Mouse (Mus musculus) heart, adult 11 months (tissue): ENCODE results near the gene Gcnt1.

ENCODE experiments used
- DNase-seq: peaks from one replicate; pipeline ENCODE4 v3.0.0; 2022

Gcnt1 gene

GRCm38 (mm10) chr19:17323689-17324241 lies 48.9 kb downstream of the Gcnt1 start:
- DNase-seq: peak; percentile 24

- peak; percentile 73 for DNase-seq
Measured at GRCm38 (mm10) chr19:17323006-17323688, 49.5 kb downstream of the Gcnt1 start.

GRCm38 (mm10) chr19:17319770-17320169 lies 52.9 kb downstream of the Gcnt1 start:
- peak; percentile 76 for DNase-seq

GRCm38 (mm10) chr19:17318733-17319132 lies 53.9 kb downstream of the Gcnt1 start:
- peak; percentile 71 for DNase-seq

- DNase-seq: peak; percentile 68
Measured at GRCm38 (mm10) chr19:17316311-17317003, 56.2 kb downstream of the Gcnt1 start.

- DNase-seq: peak; percentile 68
Measured at GRCm38 (mm10) chr19:17314451-17314850, 58.2 kb downstream of the Gcnt1 start.

- peak; percentile 64 for DNase-seq
Measured at GRCm38 (mm10) chr19:17313766-17314165, 58.9 kb downstream of the Gcnt1 start.

- peak; percentile 90 for DNase-seq
Measured at GRCm38 (mm10) chr19:17312671-17313180, 59.9 kb downstream of the Gcnt1 start.

- no peak for DNase-seq
Measured at GRCm38 (mm10) chr19:17311501-17311900, 61.1 kb downstream of the Gcnt1 start.

GRCm38 (mm10) chr19:17311031-17311430 lies 61.6 kb downstream of the Gcnt1 start:
- DNase-seq: peak; percentile 11

- DNase-seq: peak; percentile 79
Measured at GRCm38 (mm10) chr19:17296081-17296480, 76.6 kb downstream of the Gcnt1 start.

GRCm38 (mm10) chr19:17295211-17295766 lies 77.4 kb downstream of the Gcnt1 start:
- no peak for DNase-seq

- DNase-seq: peak; percentile 89
Measured at GRCm38 (mm10) chr19:17294136-17294535, 78.5 kb downstream of the Gcnt1 start.

- peak; percentile 41 for DNase-seq
Measured at GRCm38 (mm10) chr19:17289526-17289925, 83.1 kb downstream of the Gcnt1 start.

GRCm38 (mm10) chr19:17286004-17286403 lies 86.6 kb downstream of the Gcnt1 start:
- no peak for DNase-seq

GRCm38 (mm10) chr19:17283317-17283716 lies 89.3 kb downstream of the Gcnt1 start:
- DNase-seq: no peak

- peak; percentile 54 for DNase-seq
Measured at GRCm38 (mm10) chr19:17278381-17279051, 94.1 kb downstream of the Gcnt1 start.
